Mouse (Mus musculus) bone marrow macrophage, adult 2 months (primary cell): ENCODE data around the gene Cstad.

Experiments
- CTCF ChIP-seq: IDR thresholded peaks from 2 replicates; pipeline ENCODE4 v1.5.1; 2012; ENCODE audit warnings: low read depth, mild to moderate bottlenecking, low read length, moderate library complexity
- POLR2A ChIP-seq: IDR thresholded peaks from 2 replicates; pipeline ENCODE4 v1.6.1; 2012; ENCODE audit warnings: mild to moderate bottlenecking, low read depth, low read length, borderline replicate concordance

DNA sequence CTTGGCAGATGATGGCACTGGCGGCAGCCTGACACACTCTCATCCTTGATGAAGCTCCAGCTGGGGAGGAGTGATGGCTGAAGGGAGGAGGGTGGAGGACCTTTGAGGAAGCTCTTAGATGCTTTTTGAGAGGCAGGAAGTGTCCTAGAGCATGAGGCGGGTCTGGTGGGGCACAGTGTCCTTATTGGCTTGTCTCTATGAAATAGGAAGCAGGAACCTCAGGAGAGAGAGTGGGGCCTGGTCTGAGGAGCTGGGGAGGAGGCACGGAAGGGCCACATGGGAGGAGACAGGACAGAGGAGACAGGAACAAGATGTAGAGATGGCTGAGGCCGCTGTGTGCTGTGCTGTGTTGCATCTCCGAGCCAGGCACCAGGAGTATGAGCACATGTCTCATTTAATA lies 43.3 kb upstream of the Cstad start:
- TF ChIP-seq POLR2A, result no peak
- TF ChIP-seq CTCF, result no peak
